Mouse (Mus musculus) embryo, embryonic 11.5 days (tissue): Measurements from ENCODE around the gene Olfr623.

Source experiments
- DNase-seq: peaks from one replicate; pipeline ENCODE4 v3.0.0-alpha.2; 2012; ENCODE audit warnings: low read depth, low spot score

Olfr623 gene

GRCm38 (mm10) chr7:103663598-103663997 is at the start of gene Olfr623:
Olfr623 (minus strand) TSS chr7:103663698.
- DNase-seq = no peak

DNA sequence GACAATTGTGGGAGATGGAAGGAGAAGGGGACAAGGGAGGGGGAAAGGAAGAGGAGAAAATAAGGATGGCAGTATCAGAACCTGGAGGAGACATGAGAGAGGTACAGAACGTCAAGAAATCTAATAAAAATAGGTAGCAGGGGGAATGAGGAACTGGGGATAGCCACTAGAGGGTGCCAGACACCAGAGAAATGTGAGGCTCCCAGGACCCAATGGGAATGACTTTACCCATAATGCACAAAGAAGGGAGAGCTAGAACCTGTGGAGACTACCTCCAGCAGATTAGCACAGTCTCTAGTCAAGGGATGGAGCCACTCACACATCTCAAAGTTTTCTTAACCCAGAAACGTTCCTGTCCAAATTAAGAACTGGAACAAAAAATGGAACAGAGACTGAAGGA is 48.5 kb upstream of the Olfr623 start:
- no peak for DNase-seq

DNA sequence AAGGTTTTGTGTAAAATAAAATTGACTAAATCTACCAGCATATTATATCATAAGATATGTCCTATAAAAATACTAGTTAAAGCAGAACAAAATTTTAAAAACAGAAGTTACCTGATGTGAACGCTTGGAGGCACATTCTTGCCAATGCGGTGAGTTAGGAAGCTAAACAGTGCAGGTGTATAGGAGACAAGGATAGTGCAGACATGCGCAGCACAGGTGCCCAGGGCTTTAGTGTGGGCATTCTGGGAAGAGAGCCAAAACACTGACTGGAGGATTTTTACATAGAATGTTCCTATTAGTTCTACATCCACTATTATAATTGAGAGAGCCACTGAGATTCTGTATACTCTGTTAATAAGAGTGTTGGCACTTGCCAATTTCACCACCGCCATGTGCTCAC is 36.0 kb upstream of the Olfr623 start:
- no peak for DNase-seq

DNA sequence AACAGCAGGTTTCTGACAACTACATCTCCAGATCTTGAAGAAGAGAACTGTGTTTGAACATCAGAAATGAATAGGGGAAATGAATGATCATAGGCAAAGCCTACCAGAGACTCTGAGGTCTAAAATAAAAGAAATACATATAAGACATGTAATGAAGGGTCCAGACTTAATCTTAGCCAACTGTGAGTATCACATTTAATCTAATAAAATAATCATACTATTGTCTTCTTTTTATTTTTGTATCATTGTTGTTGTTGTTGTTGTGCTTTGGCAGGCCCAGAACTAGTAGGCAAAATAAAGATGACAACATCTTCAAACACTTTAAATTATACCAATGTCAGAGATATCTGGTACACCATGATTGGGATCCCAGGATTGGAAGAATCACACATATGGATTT is 18.9 kb upstream of the Olfr623 start, which contains the start of gene Olfr625-ps1:
TSS of gene Olfr625-ps1 (plus strand) at position 301 of the 400 bp plus-strand sequence.
- no peak for DNase-seq

- no peak for DNase-seq
Measured at GRCm38 (mm10) chr7:103671091-103671490, 7.6 kb upstream of the Olfr623 start, which contains the start of gene Olfr624. Olfr624 (minus strand) TSS chr7:103671191.

DNA sequence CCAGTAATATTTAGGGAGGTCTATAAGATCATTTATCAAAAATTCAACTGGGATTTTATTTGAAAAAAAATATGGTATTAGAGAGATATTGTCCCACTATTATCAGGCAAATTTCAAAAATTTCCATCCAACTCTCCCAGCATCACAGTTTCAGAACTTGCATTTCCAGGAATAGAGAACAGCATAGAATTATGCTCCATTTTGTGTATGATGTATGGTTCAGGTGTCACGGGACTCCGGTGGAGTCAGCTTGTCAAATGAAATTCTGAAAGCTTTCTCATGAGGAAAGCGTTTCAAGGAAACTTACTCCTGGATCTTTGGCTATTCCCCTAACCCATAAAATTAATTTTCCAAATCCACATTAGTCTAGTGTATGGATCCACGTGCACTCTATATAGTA is 19.4 kb downstream of the Olfr623 start:
- no peak for DNase-seq

DNA sequence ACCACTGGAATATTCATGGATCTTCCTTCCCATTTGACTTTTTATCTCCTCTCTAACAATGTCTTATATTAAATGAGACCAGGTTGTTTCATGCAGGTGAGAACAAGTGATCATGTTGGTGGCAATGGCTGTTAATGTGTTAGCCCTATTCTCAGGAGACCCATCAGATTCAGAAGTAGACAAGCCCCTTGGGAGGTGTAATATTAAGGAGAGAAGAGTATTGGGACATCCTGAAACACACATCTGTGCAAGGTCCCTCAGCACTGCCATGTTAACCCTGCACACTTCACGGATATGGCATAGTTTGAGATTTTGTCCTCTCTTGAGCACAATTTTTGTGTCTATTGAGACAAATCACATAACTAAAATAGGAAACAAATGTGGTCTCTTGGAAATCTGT is 20.9 kb downstream of the Olfr623 start, which contains the start of gene Olfr622:
TSS of gene Olfr622 (minus strand) at position 101 of the 400 bp plus-strand sequence.
- no peak for DNase-seq

DNA sequence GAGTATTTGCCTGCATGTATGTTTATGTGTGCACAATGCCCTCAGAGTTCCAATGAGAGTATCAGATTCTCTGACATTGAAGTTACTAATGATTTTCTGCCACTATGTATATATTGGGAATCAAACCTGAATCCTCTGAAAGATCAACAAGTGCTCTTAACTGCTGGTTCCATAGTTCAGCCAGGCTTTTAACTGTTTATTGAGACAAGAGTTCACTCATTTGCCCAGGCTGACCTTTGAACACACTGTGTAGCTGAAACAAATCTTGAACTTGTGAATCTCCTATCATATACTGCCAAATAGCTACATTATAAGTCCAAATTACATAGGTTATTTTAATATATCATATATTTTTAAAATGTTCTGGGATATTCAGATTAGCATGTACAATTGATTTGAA is 26.7 kb downstream of the Olfr623 start:
- DNase-seq = no peak

DNA sequence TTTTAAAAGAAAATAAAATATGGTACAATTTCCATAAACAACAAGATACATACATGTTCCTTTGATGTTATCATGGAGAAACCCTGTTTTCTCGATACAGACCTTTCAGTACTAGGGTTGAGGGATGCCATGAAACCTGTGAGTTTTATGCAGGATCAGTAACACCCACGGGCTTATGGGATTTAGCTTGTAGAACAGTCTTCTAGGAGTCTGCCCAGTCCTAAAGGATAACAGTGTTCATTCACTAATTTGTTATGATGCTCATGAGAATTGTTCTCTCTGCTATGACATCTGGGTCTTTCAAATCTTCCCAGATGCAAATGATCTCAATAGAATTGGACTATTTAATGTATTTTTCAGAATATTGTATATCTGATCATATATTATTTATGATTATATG is 51.1 kb downstream of the Olfr623 start, which contains the start of gene Olfr620:
TSS of gene Olfr620 (minus strand) at position 101 of the 400 bp plus-strand sequence.
- no peak for DNase-seq
